Mouse (Mus musculus) limb, embryonic 11.5 days (tissue): ENCODE results near the gene Jph4. TPM values are rescaled to one million over a fixed set of nuclear protein-coding genes. Genes with fewer than 3 reads are reported as not detected.

Experiments used
- ATAC-seq: fragments of 200-750 bp; cut with Nextera tagmentation; 2 replicates; pipeline ENCODE4 v1.8.0; 2017; ENCODE audit warnings: low read depth; ENCODE audit not compliant: insufficient number of reproducible peaks, low FRiP score, low TSS enrichment
- DNase-seq: peaks from one replicate; pipeline ENCODE4 v3.0.0-alpha.2; 2015; ENCODE audit warnings: low spot score
- H3K27ac ChIP-seq: fragments of 300-500 bp; sonication (generic); replicated peaks from 2 replicates; pipeline ENCODE4 v1.5.1; 2014; ENCODE audit warnings: low read depth, mild to moderate bottlenecking, low read length
- H3K27me3 ChIP-seq: fragments of 300-500 bp; sonication (generic); 2 replicates; pipeline ENCODE4 v1.6.1; 2014; ENCODE audit warnings: mild to moderate bottlenecking, low read length, mixed read lengths; ENCODE audit not compliant: control insufficient read depth, insufficient read depth
- H3K36me3 ChIP-seq: fragments of 300-500 bp; sonication (generic); 2 replicates; pipeline ENCODE4 v1.6.1; 2014; ENCODE audit warnings: mild to moderate bottlenecking, low read length, moderate library complexity, mixed read lengths; ENCODE audit not compliant: control insufficient read depth, insufficient read depth
- H3K4me1 ChIP-seq: fragments of 300-500 bp; sonication (generic); 2 replicates; pipeline ENCODE4 v1.6.1; 2014; ENCODE audit warnings: low read length, mixed read lengths; ENCODE audit not compliant: control insufficient read depth, insufficient read depth
- H3K4me2 ChIP-seq: fragments of 300-500 bp; sonication (generic); 2 replicates; pipeline ENCODE4 v1.6.1; 2014; ENCODE audit warnings: low read depth, mild to moderate bottlenecking, moderate library complexity; ENCODE audit not compliant: severe bottlenecking
- H3K4me3 ChIP-seq: fragments of 300-500 bp; sonication (generic); 2 replicates; pipeline ENCODE4 v1.5.1; 2014; ENCODE audit warnings: low read depth, low read length
- H3K9ac ChIP-seq: fragments of 300-500 bp; sonication (generic); 2 replicates; pipeline ENCODE4 v1.6.1; 2014; ENCODE audit warnings: mild to moderate bottlenecking, low read length
- H3K9me3 ChIP-seq: fragments of 300-500 bp; sonication (generic); 2 replicates; pipeline ENCODE4 v1.6.1; 2016; ENCODE audit warnings: low read length; ENCODE audit not compliant: control insufficient read depth
- WGBS: fragments of 180-500 bp; shearing (Covaris S2); extraction: QIAGEN DNeasy Blood & Tissue Kit; methylation state at CpG from one replicate; pipeline ENCODE4 v1.1.7; 2014; 5-methylcytosine and 5-hydroxymethylcytosine counted together
- polyA plus RNA-seq: library from polyadenylated mRNA; unstranded; fragments of >200 nt; fragmentation: Nextera tagmentation; extraction: Ambion mirVana; gene quantifications from 2 replicates; pipeline ENCODE4 v1.2.1, GENCODE M21; 2014

Jph4 gene
- 0.17 and 0.18 TPM in 2 replicates for polyA plus RNA-seq

DNA sequence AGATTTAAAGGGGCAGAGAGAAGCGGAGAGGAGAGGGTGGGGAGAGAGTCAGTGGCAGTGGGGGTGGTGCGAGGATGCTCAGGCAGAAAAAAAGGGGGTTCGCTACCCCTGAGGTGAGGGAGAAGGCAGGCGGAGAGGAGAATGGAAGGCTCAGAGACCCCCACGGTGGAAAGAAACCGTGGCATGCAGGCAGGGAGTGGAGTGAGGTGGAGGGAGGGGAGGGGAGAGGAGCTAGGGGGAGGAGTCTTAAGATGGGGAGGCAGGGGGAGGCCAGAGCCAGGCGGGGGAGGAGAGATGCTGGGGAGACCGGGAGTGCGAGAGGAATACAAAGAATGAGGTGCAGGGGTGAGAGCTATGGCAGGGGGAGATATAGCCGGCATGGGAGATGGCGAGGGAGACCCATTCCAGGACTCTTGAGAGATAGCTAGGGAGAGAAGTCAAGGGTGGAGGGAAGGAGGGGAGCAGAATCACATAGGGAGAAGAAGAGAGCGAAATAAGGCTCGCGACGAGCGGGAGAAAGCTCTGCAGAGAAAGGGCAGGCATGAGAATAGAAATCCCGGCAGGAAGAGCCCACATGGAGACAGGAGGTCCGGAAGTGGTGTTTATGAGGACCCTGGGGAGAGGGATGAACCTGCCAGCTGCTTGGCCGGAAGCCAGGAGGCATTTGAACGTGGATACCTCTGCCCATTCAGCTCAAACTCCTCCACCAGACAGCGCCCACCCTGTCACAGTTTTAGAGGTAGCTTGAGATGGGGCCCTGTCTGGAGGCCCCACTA lies at the start of gene Jph4:
Gene Jph4 (minus strand): TSS at position 511 of the 776 bp plus-strand sequence.
- Histone ChIP-seq H3K4me1 (no peaks in the 10 kb centered on the region), H3K9me3 (no peaks in the 10 kb centered on the region), H3K27ac (no peak within 1 kb of the TSS), H3K9ac (no peak within 1 kb of the TSS), H3K4me2 (peak within 1 kb of the TSS; percentile 83; the same call in 1 of the 2 replicates), H3K4me3 (no peak within 1 kb of the TSS), H3K36me3 (no peaks in the 10 kb centered on the region), H3K27me3 (peaks cover 49% of the 10 kb centered on the region)
- WGBS = 4% methylated on average over 21 of the region's 21 CpGs
- ATAC-seq = no peak
- no peak for DNase-seq

DNA sequence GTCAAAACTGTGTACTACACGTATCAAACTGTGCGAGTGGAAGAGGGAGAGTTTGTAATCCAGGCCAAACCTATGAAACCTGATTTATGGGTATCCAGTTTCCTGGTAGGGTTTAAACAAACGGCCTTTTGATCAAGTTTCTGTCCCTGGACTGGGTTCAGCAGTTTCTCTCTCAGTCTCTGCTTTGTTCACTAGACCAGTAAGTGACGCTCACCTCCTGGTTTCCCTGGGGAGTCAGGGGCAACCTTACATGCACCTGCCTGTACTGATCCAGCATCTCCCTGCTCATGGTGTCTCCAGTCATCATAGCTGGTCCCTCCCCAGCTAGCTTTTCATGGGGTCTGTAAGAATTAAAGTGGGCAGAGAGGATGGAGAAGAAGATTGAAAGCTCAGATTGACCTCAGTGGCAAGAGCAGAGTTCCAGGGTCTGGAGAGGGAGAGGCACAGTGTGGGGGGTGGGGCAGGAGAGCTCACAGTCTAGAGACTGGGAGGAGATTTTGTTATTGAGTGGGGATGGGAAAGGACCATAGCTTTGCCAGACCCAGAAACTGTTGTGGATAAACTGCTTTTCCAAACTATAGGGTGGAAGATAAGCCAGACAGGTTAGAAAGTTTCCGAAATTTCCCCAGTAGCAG lies 47.6 kb upstream of the Jph4 start:
- Histone ChIP-seq H3K27me3 (no peaks in the 10 kb centered on the region), H3K36me3 (no peaks in the 10 kb centered on the region), H3K4me2 (no peak overlapping the region), H3K9me3 (no peaks in the 10 kb centered on the region), H3K4me3 (no peak overlapping the region), H3K4me1 (no peaks in the 10 kb centered on the region), H3K27ac (no peak overlapping the region), H3K9ac (no peak overlapping the region)
- ATAC-seq = no peak
- DNase-seq = no peak
- WGBS = 56% methylated on average over 5 of the region's 5 CpGs

DNA sequence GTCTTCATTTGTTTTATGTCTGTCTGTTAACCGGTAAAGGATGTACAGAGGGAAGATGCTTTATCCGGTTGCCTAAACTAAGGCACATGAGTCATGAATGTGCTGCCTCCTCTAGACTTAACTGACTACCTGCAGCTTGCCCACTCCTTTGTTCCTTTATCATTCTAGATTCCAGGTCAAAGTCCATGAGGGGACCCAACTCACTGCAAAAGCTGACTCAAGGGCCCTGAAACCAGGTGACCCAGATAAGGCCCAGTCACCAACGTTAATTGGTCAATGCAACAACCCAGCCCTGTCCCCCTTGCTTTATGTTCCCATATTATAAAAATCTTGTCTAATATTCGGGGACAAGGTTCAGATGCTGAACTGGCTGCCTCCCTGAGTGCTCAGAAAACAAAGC lies 45.4 kb upstream of the Jph4 start:
- Histone ChIP-seq H3K9me3 (no peaks in the 10 kb centered on the region), H3K27ac (no peak overlapping the region), H3K4me3 (no peak overlapping the region), H3K4me2 (no peak overlapping the region), H3K9ac (no peak overlapping the region), H3K27me3 (no peaks in the 10 kb centered on the region), H3K36me3 (no peaks in the 10 kb centered on the region), H3K4me1 (no peaks in the 10 kb centered on the region)
- DNase-seq (no peak), ATAC-seq (no peak)
- WGBS = 83% methylated on average over 4 of the region's 4 CpGs

DNA sequence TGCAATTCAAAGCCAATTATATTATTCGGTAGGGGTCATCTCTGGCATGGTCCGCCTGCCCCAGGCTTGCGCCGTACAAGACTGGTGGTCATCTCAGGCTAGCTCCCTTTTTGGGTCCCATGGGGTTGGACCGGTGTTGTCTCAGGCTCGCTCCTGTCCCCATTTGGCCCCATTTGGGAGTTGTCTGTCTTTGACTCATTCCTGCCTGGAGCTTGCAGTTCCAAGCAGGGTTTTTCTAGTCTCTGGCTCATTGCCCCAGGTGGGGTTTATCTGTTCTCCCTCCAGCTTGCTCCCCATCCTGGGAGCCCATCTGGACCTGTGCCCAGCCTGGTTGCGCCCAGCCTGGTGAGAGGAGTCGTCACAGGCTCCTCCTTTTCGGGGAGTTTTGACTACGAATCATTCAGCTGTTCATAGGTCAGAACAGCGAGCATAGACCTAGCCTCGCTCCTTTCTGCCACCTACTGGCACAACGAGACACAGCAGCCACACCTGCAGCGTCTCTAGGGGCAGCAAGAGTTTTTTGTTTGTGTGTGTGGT lies 44.4 kb upstream of the Jph4 start:
- Histone ChIP-seq H3K27me3 (no peaks in the 10 kb centered on the region), H3K9me3 (no peaks in the 10 kb centered on the region), H3K9ac (no peak overlapping the region), H3K4me2 (peak overlapping the region; percentile 45; the same call in 1 of the 2 replicates), H3K27ac (no peak overlapping the region), H3K4me1 (no peaks in the 10 kb centered on the region), H3K4me3 (0 out of 2 replicates have a peak overlapping the region, but pooled peaks have one; percentile 12), H3K36me3 (no peaks in the 10 kb centered on the region)
- ATAC-seq = peak; percentile 51; the same call in 1 of the 2 replicates
- 29% methylated on average over 14 of the region's 14 CpGs for WGBS
- DNase-seq = peak; percentile 89

DNA sequence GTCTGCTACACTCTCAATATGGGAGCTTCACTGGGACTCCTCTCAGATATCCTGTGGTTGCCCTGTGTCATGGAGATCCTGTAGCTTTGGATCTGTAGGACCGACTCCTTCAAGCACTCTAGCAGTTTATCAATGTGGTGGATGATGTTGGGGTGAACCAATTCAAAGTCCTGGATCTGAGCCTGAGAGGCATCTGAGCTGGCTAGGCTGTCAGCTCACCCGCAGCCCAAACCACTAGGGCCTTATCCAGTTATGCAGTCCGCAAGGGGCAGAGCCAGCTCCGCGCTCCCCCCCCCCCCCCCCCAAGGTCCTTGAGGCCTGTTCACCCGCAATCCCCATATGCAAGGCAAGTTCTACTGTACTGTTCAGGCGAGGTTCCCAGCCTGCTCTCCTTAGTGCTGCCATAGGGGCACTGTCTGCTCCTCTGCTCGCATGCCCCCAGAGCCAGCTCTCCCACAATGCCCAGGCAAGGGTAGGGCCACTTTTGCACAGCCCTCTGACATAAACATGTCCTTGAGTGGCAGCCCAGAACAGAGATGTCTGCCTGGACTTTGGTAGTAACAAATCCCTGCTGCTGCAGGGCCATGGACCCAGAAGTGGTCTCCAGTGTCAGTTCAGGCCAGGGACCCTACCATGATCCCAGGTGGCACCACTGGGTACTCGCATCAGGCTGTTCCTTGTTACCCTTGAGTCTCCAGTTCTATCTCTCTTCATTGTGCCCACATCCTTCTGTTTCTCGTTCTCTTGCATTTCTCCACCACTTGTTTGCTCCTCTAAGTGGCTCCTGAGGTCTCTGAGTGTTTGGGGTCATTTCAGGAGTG lies 43.7 kb upstream of the Jph4 start:
- Histone ChIP-seq H3K9ac (no peak overlapping the region), H3K36me3 (no peaks in the 10 kb centered on the region), H3K4me3 (no peak overlapping the region), H3K4me2 (no peak overlapping the region), H3K4me1 (no peaks in the 10 kb centered on the region), H3K27ac (no peak overlapping the region), H3K27me3 (no peaks in the 10 kb centered on the region), H3K9me3 (no peaks in the 10 kb centered on the region)
- WGBS = 78% methylated on average over 8 of the region's 10 CpGs
- ATAC-seq (no peak), DNase-seq (no peak)

DNA sequence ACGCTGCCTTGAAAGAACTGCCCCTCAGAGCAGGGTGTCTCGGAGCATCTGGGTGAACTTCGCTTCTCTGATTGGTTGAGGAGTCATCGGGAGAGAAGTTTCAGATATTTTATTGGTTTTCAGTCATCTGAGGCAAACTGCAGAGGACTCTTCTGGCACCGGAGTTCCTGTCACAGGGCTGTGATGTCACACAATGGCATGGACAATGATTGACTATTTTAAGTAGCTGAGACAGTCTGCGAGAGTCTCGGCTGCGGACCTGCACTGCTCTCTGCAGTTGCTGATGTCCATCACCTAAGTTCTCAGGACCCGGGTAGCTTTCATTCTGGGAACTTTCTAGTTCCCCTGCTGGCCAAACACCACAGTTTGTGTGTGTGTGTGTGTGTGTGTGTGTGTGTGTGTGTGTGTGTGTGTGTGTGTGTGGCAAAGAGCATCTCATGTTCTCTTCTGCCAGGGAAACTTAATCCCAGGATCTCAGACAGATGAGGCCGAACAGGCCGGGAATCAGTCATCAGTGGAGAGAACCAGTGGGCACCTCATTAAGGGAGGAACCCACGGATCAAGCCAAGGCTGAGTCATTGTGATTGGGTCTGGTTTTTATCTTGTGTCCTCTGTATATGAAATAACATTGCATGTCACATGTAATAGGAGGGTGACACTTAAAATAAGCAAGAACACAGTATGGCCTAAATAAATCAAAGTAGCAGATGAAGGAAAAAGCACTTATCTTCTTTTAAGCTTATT lies 40.8 kb upstream of the Jph4 start:
- H3K4me1 ChIP-seq = no peaks in the 10 kb centered on the region
- H3K27ac ChIP-seq = no peak overlapping the region
- H3K27me3 ChIP-seq = no peaks in the 10 kb centered on the region
- H3K9ac ChIP-seq = no peak overlapping the region
- H3K4me2 ChIP-seq = no peak overlapping the region
- WGBS = 68% methylated on average over 12 of the region's 12 CpGs
- DNase-seq (no peak), ATAC-seq (no peak)
- H3K4me3 ChIP-seq = no peak overlapping the region
- no peaks in the 10 kb centered on the region for H3K9me3 ChIP-seq
- no peaks in the 10 kb centered on the region for H3K36me3 ChIP-seq

DNA sequence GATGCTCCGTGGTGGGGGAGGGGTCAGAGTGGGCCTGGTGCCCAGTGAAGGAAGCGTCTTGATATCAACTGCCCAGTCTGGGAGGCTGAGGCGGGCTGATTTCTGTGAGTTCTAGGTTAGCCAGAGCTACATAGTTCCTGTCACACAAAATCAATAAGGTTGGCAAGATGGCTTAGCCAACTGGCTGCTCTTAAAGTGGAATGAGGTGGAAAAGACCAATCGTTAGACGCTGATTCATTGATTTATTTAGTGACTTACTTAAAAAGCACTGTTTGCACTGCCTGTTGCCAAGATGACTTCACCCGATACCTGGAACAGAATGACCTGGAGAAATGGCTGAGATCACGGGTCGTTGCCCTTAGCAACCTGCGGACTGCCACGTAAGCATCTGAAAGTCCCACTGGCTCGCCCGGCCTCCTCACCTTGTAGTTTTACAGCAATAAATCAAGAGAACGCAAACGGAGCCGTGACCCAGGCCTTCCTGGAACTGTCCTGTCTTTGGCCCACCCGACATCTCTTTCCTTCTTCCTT lies 36.3 kb upstream of the Jph4 start:
- no peak overlapping the region for H3K4me2 ChIP-seq
- 81% methylated on average over 16 of the region's 16 CpGs for WGBS
- H3K27ac ChIP-seq = no peak overlapping the region
- DNase-seq (no peak), ATAC-seq (no peak)
- no peaks in the 10 kb centered on the region for H3K27me3 ChIP-seq
- no peaks in the 10 kb centered on the region for H3K36me3 ChIP-seq
- no peaks in the 10 kb centered on the region for H3K9me3 ChIP-seq
- H3K9ac ChIP-seq = no peak overlapping the region
- no peaks in the 10 kb centered on the region for H3K4me1 ChIP-seq
- H3K4me3 ChIP-seq = no peak overlapping the region
